Mouse (Mus musculus) hindbrain, embryonic 16.5 days (tissue): ENCODE results near the gene Zfp692. TPM values are rescaled to one million over a fixed set of nuclear protein-coding genes. Genes with fewer than 3 reads are reported as not detected.
"Not testable (repeated sequence)": the region's sequence is repeated elsewhere in the genome, so short reads cannot be mapped to it uniquely, and the experiment has no call there.

Experiments
- ATAC-seq: fragments of 200-750 bp; cut with Nextera tagmentation; 2 replicates; pipeline ENCODE4 v1.8.0; 2017; ENCODE audit warnings: moderate TSS enrichment, moderate library complexity
- H3K27ac ChIP-seq: fragments of 300-500 bp; sonication (generic); 2 replicates; pipeline ENCODE4 v1.5.1; 2014; ENCODE audit warnings: low read depth, mild to moderate bottlenecking, control low read depth, low read length, moderate library complexity
- H3K27me3 ChIP-seq: fragments of 300-500 bp; sonication (generic); replicated peaks from 2 replicates; pipeline ENCODE4 v1.6.1; 2014; ENCODE audit warnings: low read length; ENCODE audit not compliant: control insufficient read depth, insufficient read depth
- H3K36me3 ChIP-seq: fragments of 300-500 bp; sonication (generic); 2 replicates; pipeline ENCODE4 v1.6.1; 2014; ENCODE audit warnings: mild to moderate bottlenecking, low read length, moderate library complexity, mixed read lengths; ENCODE audit not compliant: control insufficient read depth, insufficient read depth
- H3K4me1 ChIP-seq: fragments of 300-500 bp; sonication (generic); 2 replicates; pipeline ENCODE4 v1.6.1; 2014; ENCODE audit warnings: low read depth, low read length; ENCODE audit not compliant: control insufficient read depth, insufficient read depth
- H3K4me2 ChIP-seq: fragments of 300-500 bp; sonication (generic); 2 replicates; pipeline ENCODE4 v1.6.1; 2014; ENCODE audit warnings: mild to moderate bottlenecking, low read length, control low read depth, moderate library complexity
- H3K4me3 ChIP-seq: fragments of 300-500 bp; sonication (generic); 2 replicates; pipeline ENCODE4 v1.5.1; 2014; ENCODE audit warnings: mild to moderate bottlenecking, low read length, control low read depth, moderate library complexity
- H3K9ac ChIP-seq: fragments of 300-500 bp; sonication (generic); 2 replicates; pipeline ENCODE4 v1.6.1; 2014; ENCODE audit warnings: low read depth, mild to moderate bottlenecking, control low read depth, low read length, moderate library complexity
- H3K9me3 ChIP-seq: fragments of 300-500 bp; sonication (generic); 2 replicates; pipeline ENCODE4 v1.6.1; 2014; ENCODE audit warnings: mild to moderate bottlenecking, low read length, moderate library complexity; ENCODE audit not compliant: control insufficient read depth
- WGBS: fragments of 180-500 bp; shearing (Covaris S2); extraction: QIAGEN DNeasy Blood & Tissue Kit; methylation state at CpG from one replicate; pipeline ENCODE4 v1.1.7; 2014; 5-methylcytosine and 5-hydroxymethylcytosine counted together
- polyA plus RNA-seq: library from polyadenylated mRNA; unstranded; fragments of >200 nt; fragmentation: Nextera tagmentation; extraction: Ambion mirVana; gene quantifications from 2 replicates; pipeline ENCODE4 v1.2.1, GENCODE M21; 2015

Zfp692 gene
- polyA plus RNA-seq, 1 experiment from 2014 or later, result 30.1 TPM

GRCm38 (mm10) chr11:58357844-58358534, 51.1 kb downstream of the Zfp692 start:
- no peaks in the 10 kb centered on the region for H3K9me3 ChIP-seq
- ATAC-seq, result no peak
- no peaks in the 10 kb centered on the region for H3K4me1 ChIP-seq
- no peak overlapping the region for H3K27ac ChIP-seq
- H3K4me3 ChIP-seq, result no peak overlapping the region
- 77% methylated on average over 6 of the region's 6 CpGs for WGBS
- H3K4me2 ChIP-seq, result no peak overlapping the region
- H3K9ac ChIP-seq, result no peak overlapping the region
- H3K36me3 ChIP-seq, result no peaks in the 10 kb centered on the region
- no peaks in the 10 kb centered on the region for H3K27me3 ChIP-seq

GRCm38 (mm10) chr11:58362562-58362961, 55.7 kb downstream of the Zfp692 start:
- WGBS, result no CpG with 5 or more reads among the region's 6 CpGs
- not testable (repeated sequence) for H3K4me3 ChIP-seq, H3K27ac ChIP-seq, H3K9ac ChIP-seq, H3K36me3 ChIP-seq, H3K9me3 ChIP-seq, H3K4me1 ChIP-seq, H3K4me2 ChIP-seq, ATAC-seq, H3K27me3 ChIP-seq

Other genes with a start within 250 kb of the Zfp692 start
- 0.13 TPM in 1 of 2 replicates, not detected in the other for gene Gm12248, start 213.9 kb upstream of the Zfp692 start, polyA plus RNA-seq
- 96.1 and 103 TPM in 2 replicates for gene Cnot8, start 202.9 kb upstream of the Zfp692 start, polyA plus RNA-seq
- gene Gemin5, start 138.5 kb upstream of the Zfp692 start, polyA plus RNA-seq, result 12.5 and 13.4 TPM in 2 replicates
- gene Mrpl22, start 135.4 kb upstream of the Zfp692 start, polyA plus RNA-seq, result 90.2 and 92.1 TPM in 2 replicates
- gene Igtp, start 107.5 kb upstream of the Zfp692 start, polyA plus RNA-seq, result 2.3 and 2.4 TPM in 2 replicates
- gene Irgm2, start 107.5 kb upstream of the Zfp692 start, polyA plus RNA-seq, result 1.5 and 1.7 TPM in 2 replicates
- gene 4930438A08Rik, start 32.3 kb upstream of the Zfp692 start, polyA plus RNA-seq, result 0.11 TPM in 1 of 2 replicates, not detected in the other
- gene Zfp672, start 23.3 kb downstream of the Zfp692 start, polyA plus RNA-seq, result 38.2 and 38.6 TPM in 2 replicates
- gene Sh3bp5l, start 23.7 kb downstream of the Zfp692 start, polyA plus RNA-seq, result 48.0 and 50.6 TPM in 2 replicates
- not detected in 2 replicates for gene Lypd8, start 72.0 kb downstream of the Zfp692 start, polyA plus RNA-seq
- gene 1810065E05Rik, start 114.0 kb downstream of the Zfp692 start, polyA plus RNA-seq, result not detected in 2 replicates
- gene Gm12253, start 125.5 kb downstream of the Zfp692 start, polyA plus RNA-seq, result not detected in 2 replicates
- not detected in 2 replicates for gene Lypd9, start 145.9 kb downstream of the Zfp692 start, polyA plus RNA-seq
- not detected in 2 replicates for gene Olfr30, start 155.2 kb downstream of the Zfp692 start, polyA plus RNA-seq
- gene Olfr332, start 185.5 kb downstream of the Zfp692 start, polyA plus RNA-seq, result not detected in 2 replicates
- gene Olfr331, start 195.5 kb downstream of the Zfp692 start, polyA plus RNA-seq, result not detected in 2 replicates
- not detected in 2 replicates for gene Olfr330, start 227.8 kb downstream of the Zfp692 start, polyA plus RNA-seq
- gene Olfr329-ps, start 239.4 kb downstream of the Zfp692 start, polyA plus RNA-seq, result not detected in 2 replicates
- 0.07 TPM in 1 of 2 replicates, not detected in the other for gene Olfr328, start 248.6 kb downstream of the Zfp692 start, polyA plus RNA-seq